ENCODE assay signal across 9 mouse cellular contexts in genomic region chr3:94364154-94364526, GRCm38 (mm10). TPM values are rescaled to one million over a fixed set of nuclear protein-coding genes. Genes with fewer than 3 reads are reported as not detected.
A peak's percentile ranks its signal among the peaks of the same experiment; 100 is the strongest.
DNase-seq lines count a peak whose midpoint lies in the region; ATAC-seq and TF ChIP-seq lines count a peak whose summit lies in the region.
"Had no signal": no experiment of that assay in that cellular context is flagged by ENCODE, and none has a peak within 500 bp of the region (broad histone marks: within the 10 kb centered on the region; RNA-seq: fewer than 3 reads in every experiment).

No protein-coding gene starts in this region.

- peak; percentile 8; the same call in 1 of the 2 replicates for ATAC-seq in liver, embryonic 11.5 days (replicated peaks; ENCODE audit: low FRiP score)
- no peak for ATAC-seq in erythroblast, adult 5-6 weeks (replicated peaks; ENCODE audit: low FRiP score, poor library complexity, severe bottlenecking)

- TF ChIP-seq POLR2A in thymus, adult 2 months (IDR thresholded peaks at IDR 0.05; ENCODE audit: control insufficient read depth, extremely low read depth, insufficient read depth, low read length, poor library complexity): no peak

- intact Hi-C loops in gastrocnemius, adult 2 months (cut with DNase I): loop anchor here (10.0 kb wide), 2 partner anchors 301 to 541 kb away; no protein-coding TSS in a partner anchor
- intact Hi-C loops in gastrocnemius, postnatal 36 days (cut with DNase I): no loop called here
- intact Hi-C loops in gastrocnemius, postnatal 14 days (cut with DNase I; ENCODE audit: low total_unique reads): loop anchor here (10.0 kb wide), 1 partner anchor 241 kb away; no protein-coding TSS in a partner anchor

- TF ChIP-seq CTCF in gastrocnemius, adult 2 months (IDR thresholded peaks at IDR 0.05): no peak
- TF ChIP-seq CTCF in thymus, adult 2 months (IDR thresholded peaks at IDR 0.05; ENCODE audit: borderline replicate concordance, control insufficient read depth, extremely low read depth, insufficient read depth, low read length, poor library complexity): 0 out of 2 replicates have a peak, but pooled peaks have one; percentile 15

- peaks cover 22% of the 10 kb centered on the region for H3K36me3 ChIP-seq in thymus, adult 2 months (ENCODE audit: control insufficient read depth, insufficient read depth, low read length)
- H3K36me3 ChIP-seq in liver, embryonic 11.5 days (ENCODE audit: control insufficient read depth, insufficient read depth, low read length): no peaks in the 10 kb centered on the region

- WGBS in thymus, adult 2 months: 17% methylated on average over 23 of the region's 23 CpGs
- 5% methylated on average over 22 of the region's 23 CpGs for WGBS in liver, embryonic 11.5 days

- no peaks in the 10 kb centered on the region for H3K27me3 ChIP-seq in thymus, adult 2 months (ENCODE audit: control insufficient read depth, insufficient read depth, low read length)
- H3K27me3 ChIP-seq in liver, embryonic 11.5 days (replicated peaks; ENCODE audit: control insufficient read depth, insufficient read depth, low read length): peaks cover 49% of the 10 kb centered on the region

- H3K4me3 ChIP-seq in gastrocnemius, adult 2 months: peak overlapping the region; percentile 78
- H3K4me3 ChIP-seq in thymus, adult 2 months (ENCODE audit: control insufficient read depth, insufficient read depth, low read length): no peak overlapping the region
- H3K4me3 ChIP-seq in liver, embryonic 11.5 days (ENCODE audit: low read depth, low read length): peak overlapping the region; percentile 52

- peaks cover 16% of the 10 kb centered on the region for H3K4me1 ChIP-seq in thymus, adult 2 months (replicated peaks; ENCODE audit: control insufficient read depth, insufficient read depth, low read length)
- no peaks in the 10 kb centered on the region for H3K4me1 ChIP-seq in liver, embryonic 11.5 days (replicated peaks; ENCODE audit: control insufficient read depth, insufficient read depth, low read length)

- H3K27ac ChIP-seq in gastrocnemius, adult 2 months: peak overlapping the region; percentile 76
- H3K27ac ChIP-seq in thymus, adult 2 months (ENCODE audit: control insufficient read depth, insufficient read depth, low read length): no peak overlapping the region
- H3K27ac ChIP-seq in liver, embryonic 11.5 days (ENCODE audit: low read depth, low read length): no peak overlapping the region

- peak overlapping the region; percentile 76 for H3K4me2 ChIP-seq in liver, embryonic 11.5 days

- no peaks in the 10 kb centered on the region for H3K9me3 ChIP-seq in liver, embryonic 11.5 days (ENCODE audit: control insufficient read depth, low read length)

- DNase-seq in gastrocnemius, adult 2 months: no peak
- DNase-seq in gastrocnemius, postnatal 36 days: no peak
- DNase-seq in thymus, adult 2 months: no peak
- DNase-seq in thymus, postnatal 0 days (ENCODE audit: low spot score): no peak
- no peak for DNase-seq in liver, embryonic 11.5 days (ENCODE audit: low spot score)
- DNase-seq in gastrocnemius, postnatal 14 days: no peak
- no peak for DNase-seq in natural killer cell, adult 2 months (ENCODE audit: low spot score in 2 of 2)

- peak overlapping the region; percentile 3 for H3K9ac ChIP-seq in liver, embryonic 11.5 days (ENCODE audit: low read depth, low read length)

RNA-seq across cellular contexts. Expression of gene C2cd4d, which starts 1.9 kb away (rescaled TPM):
- not detected for total RNA-seq in gastrocnemius, adult 2 months (2021)
- under 1 TPM in 1 of 2 experiments, not detected in 1; 0.39 TPM for total RNA-seq in gastrocnemius, postnatal 36 days (2021)
- polyA plus RNA-seq in thymus, adult 2 months (2012; rRNA removed): 0.39 and 0.55 TPM in 2 replicates
- polyA plus RNA-seq in thymus, postnatal 0 days (2015; fragmentation: Nextera tagmentation; extraction: Ambion mirVana): 1.8 and 3.6 TPM in 2 replicates
- 0.25 TPM in 1 of 2 replicates, not detected in the other for polyA plus RNA-seq in liver, embryonic 11.5 days (2014; fragmentation: Nextera tagmentation; extraction: Ambion mirVana)
- total RNA-seq in erythroblast, adult 5-6 weeks (2015; ENCODE audit: low replicate concordance): not detected in 2 replicates
- total RNA-seq in erythroblast, adult 5-6 weeks (2017; ENCODE audit: low replicate concordance): not detected in 2 replicates
- under 1 TPM; 0.18 to 0.31 TPM for total RNA-seq in gastrocnemius, postnatal 14 days (2021)
- total RNA-seq: common myeloid progenitor, adult 5-6 weeks had no signal

RNA-seq across cellular contexts. Expression of gene Rorc, which starts 8.5 kb away (rescaled TPM):
- total RNA-seq in gastrocnemius, adult 2 months (2021): 10 to 100 TPM; 97.8 to 99.7 TPM
- 10 to 100 TPM; 45.6 to 68.8 TPM for total RNA-seq in gastrocnemius, postnatal 36 days (2021)
- 296 and 308 TPM in 2 replicates for polyA plus RNA-seq in thymus, adult 2 months (2012; rRNA removed)
- polyA plus RNA-seq in thymus, postnatal 0 days (2015; fragmentation: Nextera tagmentation; extraction: Ambion mirVana): 170 and 185 TPM in 2 replicates
- 0.43 and 1.0 TPM in 2 replicates for polyA plus RNA-seq in liver, embryonic 11.5 days (2014; fragmentation: Nextera tagmentation; extraction: Ambion mirVana)
- total RNA-seq in erythroblast, adult 5-6 weeks (2015; ENCODE audit: low replicate concordance): not detected in 2 replicates
- total RNA-seq in erythroblast, adult 5-6 weeks (2017; ENCODE audit: low replicate concordance): not detected in 2 replicates
- 10 to 100 TPM; 15.8 to 22.8 TPM for total RNA-seq in gastrocnemius, postnatal 14 days (2021)
- total RNA-seq: common myeloid progenitor, adult 5-6 weeks had no signal

RNA-seq across cellular contexts. Expression of gene Them5, which starts 22.2 kb away (rescaled TPM):
- not detected for total RNA-seq in gastrocnemius, adult 2 months (2021)
- not detected for total RNA-seq in gastrocnemius, postnatal 36 days (2021)
- 0.27 and 0.35 TPM in 2 replicates for polyA plus RNA-seq in thymus, adult 2 months (2012; rRNA removed)
- 0.27 and 0.47 TPM in 2 replicates for polyA plus RNA-seq in thymus, postnatal 0 days (2015; fragmentation: Nextera tagmentation; extraction: Ambion mirVana)
- polyA plus RNA-seq in liver, embryonic 11.5 days (2014; fragmentation: Nextera tagmentation; extraction: Ambion mirVana): not detected in 2 replicates
- not detected in 2 replicates for total RNA-seq in erythroblast, adult 5-6 weeks (2015; ENCODE audit: low replicate concordance)
- not detected in 2 replicates for total RNA-seq in erythroblast, adult 5-6 weeks (2017; ENCODE audit: low replicate concordance)
- total RNA-seq in gastrocnemius, postnatal 14 days (2021): under 1 TPM in 1 of 2 experiments, not detected in 1; 0.16 TPM
- total RNA-seq: common myeloid progenitor, adult 5-6 weeks had no signal

RNA-seq across cellular contexts. Expression of gene Lingo4, which starts 34.2 kb away (rescaled TPM):
- under 1 TPM; 0.31 to 0.39 TPM for total RNA-seq in gastrocnemius, adult 2 months (2021)
- total RNA-seq in gastrocnemius, postnatal 36 days (2021): under 1 TPM; 0.15 to 0.26 TPM
- polyA plus RNA-seq in thymus, adult 2 months (2012; rRNA removed): 6.0 and 6.1 TPM in 2 replicates
- polyA plus RNA-seq in thymus, postnatal 0 days (2015; fragmentation: Nextera tagmentation; extraction: Ambion mirVana): 8.2 and 14.0 TPM in 2 replicates
- polyA plus RNA-seq in liver, embryonic 11.5 days (2014; fragmentation: Nextera tagmentation; extraction: Ambion mirVana): 0.05 TPM in 1 of 2 replicates, not detected in the other
- not detected in 2 replicates for total RNA-seq in erythroblast, adult 5-6 weeks (2015; ENCODE audit: low replicate concordance)
- not detected in 2 replicates for total RNA-seq in erythroblast, adult 5-6 weeks (2017; ENCODE audit: low replicate concordance)
- under 1 TPM; 0.06 to 0.11 TPM for total RNA-seq in gastrocnemius, postnatal 14 days (2021)
- total RNA-seq: common myeloid progenitor, adult 5-6 weeks had no signal

RNA-seq across cellular contexts. Expression of gene Tdrkh, which starts 48.9 kb away (rescaled TPM):
- total RNA-seq in gastrocnemius, adult 2 months (2021): 1 to 10 TPM; 2.8 to 2.9 TPM
- total RNA-seq in gastrocnemius, postnatal 36 days (2021): 1 to 10 TPM; 1.3 to 1.9 TPM
- 2.6 and 4.1 TPM in 2 replicates for polyA plus RNA-seq in thymus, adult 2 months (2012; rRNA removed)
- polyA plus RNA-seq in thymus, postnatal 0 days (2015; fragmentation: Nextera tagmentation; extraction: Ambion mirVana): 34.3 and 39.1 TPM in 2 replicates
- polyA plus RNA-seq in liver, embryonic 11.5 days (2014; fragmentation: Nextera tagmentation; extraction: Ambion mirVana): 10.4 and 11.4 TPM in 2 replicates
- 1.9 and 6.5 TPM in 2 replicates for total RNA-seq in erythroblast, adult 5-6 weeks (2015; ENCODE audit: low replicate concordance)
- 1.7 TPM in 1 of 2 replicates, not detected in the other for total RNA-seq in erythroblast, adult 5-6 weeks (2017; ENCODE audit: low replicate concordance)
- total RNA-seq in gastrocnemius, postnatal 14 days (2021): 1 to 10 TPM; 3.5 to 4.8 TPM

Comparison
In these comparisons a context has a peak if more than half of its experiments do, and no peak if none do; other contexts are left out.
1. RNA of gene Rorc, which starts 8.5 kb away (total RNA-seq): 97.8 to 99.7 TPM in gastrocnemius, adult 2 months, 45.6 to 68.8 TPM in gastrocnemius, postnatal 36 days and 15.8 to 22.8 TPM in gastrocnemius, postnatal 14 days; not detected in erythroblast, adult 5-6 weeks; every median in the first group is over 10 times any median in the second.